Mouse (Mus musculus): ENCODE data around the gene Ppig.
"Not testable (repeated sequence)": the region's sequence is repeated elsewhere in the genome, so short reads cannot be mapped to it uniquely, and the experiment has no call there.

GRCm38 (mm10) chr2:69677215-69677614 lies 45.1 kb upstream of the Ppig start:
- TF ChIP-seq POLR2A (IDR thresholded peaks at IDR 0.05; ENCODE audit: low read depth, low read length); CTCF (IDR thresholded peaks at IDR 0.05; ENCODE audit: extremely low read depth, insufficient read length, insufficient replicate concordance, low read depth, low read length): not testable (repeated sequence)

All from small intestine, adult 2 months (tissue).